Mouse (Mus musculus) lung, postnatal 0 days (tissue): ENCODE measurements around the gene Zan.

Experiments used
- CTCF ChIP-seq: IDR thresholded peaks from 2 replicates; pipeline ENCODE4 v1.5.1; 2016; ENCODE audit warnings: antibody characterized with exemption, mild to moderate bottlenecking
- EP300 ChIP-seq: IDR thresholded peaks from 2 replicates; pipeline ENCODE4 v1.6.1; 2016; ENCODE audit warnings: antibody characterized with exemption, mild to moderate bottlenecking, control low read depth

- TF ChIP-seq CTCF, result no peak
- TF ChIP-seq EP300, result no peak
Measured at GRCm38 (mm10) chr5:137335066-137335465, 141.8 kb downstream of the Zan start.
